Mouse (Mus musculus) G1E (cell line): Measurements from ENCODE around the gene Gcnt2. TPM values are rescaled to one million over a fixed set of nuclear protein-coding genes. Genes with fewer than 3 reads are reported as not detected.

Experiments used
- ATAC-seq: 2 replicates; pipeline ENCODE4 v1.8.0; 2016; ENCODE audit warnings: mild to moderate bottlenecking; ENCODE audit not compliant: insufficient number of reproducible peaks, poor library complexity, low FRiP score, severe bottlenecking; ENCODE audit errors: extremely low read depth
- DNase-seq: peaks from one replicate; pipeline ENCODE4 v3.0.0; 2012; ENCODE audit warnings: low spot score
- H3K27me3 ChIP-seq: 2 replicates; pipeline ENCODE4 v1.6.1; 2012; ENCODE audit warnings: mild to moderate bottlenecking, low read length, inconsistent platforms; ENCODE audit not compliant: insufficient read depth
- H3K36me3 ChIP-seq: replicated peaks from 2 replicates; pipeline ENCODE3; 2012; ENCODE audit warnings: mild to moderate bottlenecking, inconsistent platforms
- H3K4me1 ChIP-seq: 2 replicates; pipeline ENCODE4 v1.6.1; 2012; ENCODE audit warnings: low read depth, low read length, inconsistent platforms, mixed read lengths; ENCODE audit not compliant: insufficient read depth
- H3K4me3 ChIP-seq: 2 replicates; pipeline ENCODE4 v1.5.1; 2012; ENCODE audit warnings: low read depth, mild to moderate bottlenecking, inconsistent platforms, low read length, moderate library complexity, mixed read lengths
- H3K9me3 ChIP-seq: replicated peaks from 2 replicates; pipeline ENCODE4 v1.6.1; 2012; ENCODE audit warnings: inconsistent platforms
- CTCF ChIP-seq: IDR thresholded peaks from 2 replicates; pipeline ENCODE4 v1.5.1; 2012; ENCODE audit warnings: low read depth, low read length, inconsistent platforms, mixed read lengths
- GATA1 ChIP-seq: IDR thresholded peaks from 2 replicates; pipeline ENCODE4 v1.6.1; 2012; ENCODE audit warnings: borderline replicate concordance, low read length, inconsistent platforms, mixed read lengths
- GATA2 ChIP-seq: IDR thresholded peaks from 2 replicates; pipeline ENCODE4 v1.6.1; 2012; ENCODE audit warnings: low read depth, low read length, inconsistent platforms, borderline replicate concordance
- POLR2AphosphoS5 ChIP-seq: IDR thresholded peaks from 2 replicates; pipeline ENCODE4 v1.6.1; 2012; ENCODE audit warnings: low read depth, low read length, inconsistent platforms; ENCODE audit not compliant: insufficient replicate concordance
- TAL1 ChIP-seq: conservative IDR thresholded peaks from 2 replicates; pipeline ENCODE4 v1.6.1; 2012; ENCODE audit warnings: low read depth, low read length, inconsistent platforms, mixed read lengths
- polyA plus RNA-seq: library from polyadenylated mRNA; stranded (reverse); fragments of >175 nt; gene quantifications from 2 replicates; pipeline ENCODE4 v1.2.3, GENCODE M21; 2012
- total RNA-seq, 2 experiments: library from RNA; stranded (forward) in 1 of 2; stranded (reverse) in 1 of 2; fragments of 200-1000 nt in 1 of 2; fragments of >200 nt in 1 of 2; fragmentation: Nextera tagmentation in 1 of 2; gene quantifications; 2 replicates each; pipeline ENCODE4 v1.2.3; 2014 to 2017

The Gcnt2 gene
- total and polyA plus RNA-seq, 3 experiments, result 0.71 TPM; not detected in 2

GRCm38 (mm10) chr13:40953231-40953630, 93.7 kb downstream of the Gcnt2 start:
- H3K4me1 ChIP-seq, result no peaks in the 10 kb centered on the region
- H3K4me3 ChIP-seq, result no peak overlapping the region
- no peaks in the 10 kb centered on the region for H3K36me3 ChIP-seq
- no peaks in the 10 kb centered on the region for H3K9me3 ChIP-seq
- TF ChIP-seq TAL1, result no peak
- TF ChIP-seq POLR2AphosphoS5, result no peak
- TF ChIP-seq GATA1, result no peak
- TF ChIP-seq GATA2, result no peak
- no peak for TF ChIP-seq CTCF
- H3K27me3 ChIP-seq, result peaks cover 12% of the 10 kb centered on the region
- DNase-seq, result no peak
- no peak for ATAC-seq

GRCm38 (mm10) chr13:40955773-40956172, 96.2 kb downstream of the Gcnt2 start:
- ATAC-seq (no peak), DNase-seq (no peak)
- H3K36me3 ChIP-seq, result no peaks in the 10 kb centered on the region
- H3K4me1 ChIP-seq, result no peaks in the 10 kb centered on the region
- no peaks in the 10 kb centered on the region for H3K9me3 ChIP-seq
- TF ChIP-seq TAL1 (no peak), POLR2AphosphoS5 (no peak), GATA1 (no peak), GATA2 (no peak), CTCF (no peak)
- H3K27me3 ChIP-seq, result peaks cover 14% of the 10 kb centered on the region
- H3K4me3 ChIP-seq, result no peak overlapping the region

DNA sequence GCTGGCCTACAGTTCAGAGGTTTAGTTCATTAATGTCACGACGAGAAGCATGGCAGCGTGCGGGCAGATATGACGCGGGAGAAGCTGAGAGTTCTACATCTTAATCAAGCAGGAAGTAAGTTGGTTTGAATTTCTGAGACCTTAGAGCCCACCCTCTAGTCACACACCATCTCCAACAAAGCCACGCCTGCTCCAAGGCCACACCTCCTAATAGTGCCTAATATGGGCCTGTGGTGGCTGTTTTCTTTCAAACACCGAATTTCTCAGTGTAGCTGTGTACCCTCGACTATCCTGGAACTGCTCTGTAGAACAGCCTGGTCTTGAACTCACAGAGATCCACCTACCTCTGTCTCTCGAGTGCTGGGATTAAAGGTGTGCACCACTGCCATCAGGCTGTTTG, 108.1 kb downstream of the Gcnt2 start:
- DNase-seq, result no peak
- 0 out of 2 replicates have a peak, but pooled peaks cover 3% of the 10 kb centered on the region for H3K27me3 ChIP-seq

DNA sequence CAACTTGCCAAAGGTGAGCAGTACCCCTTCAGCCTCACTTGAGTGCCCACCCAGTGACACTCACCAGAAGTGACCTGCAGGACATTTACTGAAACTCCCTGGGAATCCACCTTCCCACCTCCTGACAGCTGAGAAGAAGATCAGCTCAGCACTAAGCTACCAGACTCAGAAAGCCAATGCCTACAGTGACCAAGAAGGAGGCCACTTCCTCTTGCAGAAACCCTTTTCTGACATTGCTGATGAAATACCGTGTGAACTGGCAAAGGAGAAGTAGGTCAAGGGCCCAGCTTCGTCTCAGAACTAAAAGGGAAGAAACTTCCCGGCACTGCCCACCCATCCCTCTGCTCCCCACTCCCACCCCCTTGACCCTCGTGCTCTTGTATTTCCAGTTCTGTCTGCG, 109.0 kb downstream of the Gcnt2 start:
- H3K4me3 ChIP-seq, result no peak overlapping the region
- 0 out of 2 replicates have a peak, but pooled peaks cover 3% of the 10 kb centered on the region for H3K27me3 ChIP-seq
- no peaks in the 10 kb centered on the region for H3K9me3 ChIP-seq
- no peak for DNase-seq
- no peak for ATAC-seq
- no peaks in the 10 kb centered on the region for H3K4me1 ChIP-seq
- TF ChIP-seq TAL1, result no peak
- no peak for TF ChIP-seq GATA2
- no peak for TF ChIP-seq GATA1
- no peak for TF ChIP-seq POLR2AphosphoS5
- no peak for TF ChIP-seq CTCF
- H3K36me3 ChIP-seq, result no peaks in the 10 kb centered on the region

More for the DNA sequence above, 108.1 kb downstream of the Gcnt2 start:
- H3K4me1 ChIP-seq, result no peaks in the 10 kb centered on the region
- H3K9me3 ChIP-seq, result no peaks in the 10 kb centered on the region
- ATAC-seq, result no peak
- H3K4me3 ChIP-seq, result no peak overlapping the region
- no peaks in the 10 kb centered on the region for H3K36me3 ChIP-seq
- TF ChIP-seq GATA1 (no peak), POLR2AphosphoS5 (no peak), GATA2 (no peak), TAL1 (no peak), CTCF (no peak)

GRCm38 (mm10) chr13:40969761-40970390, 110.3 kb downstream of the Gcnt2 start:
- TF ChIP-seq GATA2 (no peak), POLR2AphosphoS5 (no peak), CTCF (no peak), TAL1 (no peak), GATA1 (no peak)

GRCm38 (mm10) chr13:40971261-40971660, 111.7 kb downstream of the Gcnt2 start:
- Histone ChIP-seq H3K27me3 (peaks cover 8% of the 10 kb centered on the region; the same call in 1 of the 2 replicates), H3K4me3 (no peak overlapping the region), H3K36me3 (no peaks in the 10 kb centered on the region), H3K9me3 (no peaks in the 10 kb centered on the region), H3K4me1 (no peaks in the 10 kb centered on the region)
- DNase-seq (no peak), ATAC-seq (no peak)
- TF ChIP-seq POLR2AphosphoS5 (no peak), GATA2 (no peak), GATA1 (no peak), CTCF (no peak), TAL1 (no peak)

More at GRCm38 (mm10) chr13:40969761-40970390, 110.3 kb downstream of the Gcnt2 start:
- no peaks in the 10 kb centered on the region for H3K36me3 ChIP-seq
- no peaks in the 10 kb centered on the region for H3K9me3 ChIP-seq
- no peaks in the 10 kb centered on the region for H3K4me1 ChIP-seq
- H3K27me3 ChIP-seq, result 0 out of 2 replicates have a peak, but pooled peaks cover 3% of the 10 kb centered on the region
- no peak overlapping the region for H3K4me3 ChIP-seq
- no peak for ATAC-seq
- no peak for DNase-seq
